Mouse (Mus musculus) heart, embryonic 11.5 days (tissue): ENCODE results near the gene Flrt3. TPM values are rescaled to one million over a fixed set of nuclear protein-coding genes. Genes with fewer than 3 reads are reported as not detected.

Experiments used
- ATAC-seq: fragments of 200-750 bp; cut with Nextera tagmentation; replicated peaks from 2 replicates; pipeline ENCODE4 v1.8.0; 2017; ENCODE audit warnings: moderate library complexity; ENCODE audit not compliant: insufficient number of reproducible peaks, low FRiP score, low TSS enrichment
- H3K27ac ChIP-seq: fragments of 300-500 bp; sonication (generic); 2 replicates; pipeline ENCODE4 v1.5.1; 2014; ENCODE audit warnings: mild to moderate bottlenecking, low read depth, low read length
- H3K27me3 ChIP-seq: fragments of 300-500 bp; sonication (generic); 2 replicates; pipeline ENCODE4 v1.6.1; 2014; ENCODE audit warnings: mild to moderate bottlenecking, low read length, mixed read lengths; ENCODE audit not compliant: control insufficient read depth, insufficient read depth
- H3K36me3 ChIP-seq: fragments of 300-500 bp; sonication (generic); 2 replicates; pipeline ENCODE4 v1.6.1; 2014; ENCODE audit warnings: mild to moderate bottlenecking, low read length, moderate library complexity, mixed read lengths; ENCODE audit not compliant: control insufficient read depth, insufficient read depth
- H3K4me1 ChIP-seq: fragments of 300-500 bp; sonication (generic); 2 replicates; pipeline ENCODE4 v1.6.1; 2014; ENCODE audit warnings: low read length; ENCODE audit not compliant: control insufficient read depth, insufficient read depth
- H3K4me2 ChIP-seq: fragments of 300-500 bp; sonication (generic); 2 replicates; pipeline ENCODE4 v1.6.1; 2014; ENCODE audit warnings: mild to moderate bottlenecking, moderate library complexity
- H3K4me3 ChIP-seq: fragments of 300-500 bp; sonication (generic); 2 replicates; pipeline ENCODE4 v1.5.1; 2014; ENCODE audit warnings: low read depth, low read length
- H3K9ac ChIP-seq: fragments of 300-500 bp; sonication (generic); 2 replicates; pipeline ENCODE4 v1.6.1; 2014; ENCODE audit warnings: mild to moderate bottlenecking, low read depth, low read length, moderate library complexity
- H3K9me3 ChIP-seq: fragments of 300-500 bp; sonication (generic); replicated peaks from 2 replicates; pipeline ENCODE4 v1.6.1; 2016; ENCODE audit warnings: low read length; ENCODE audit not compliant: control insufficient read depth
- WGBS: fragments of 180-500 bp; shearing (Covaris S2); extraction: QIAGEN DNeasy Blood & Tissue Kit; methylation state at CpG from one replicate; pipeline ENCODE4 v1.1.7; 2014; ENCODE audit not compliant: insufficient replicate concordance; 5-methylcytosine and 5-hydroxymethylcytosine counted together
- polyA plus RNA-seq: library from polyadenylated mRNA; unstranded; fragments of >200 nt; fragmentation: Nextera tagmentation; extraction: Ambion mirVana; gene quantifications from 2 replicates; pipeline ENCODE4 v1.2.1, GENCODE M21; 2014

Gene Flrt3
- polyA plus RNA-seq, 1 experiment from 2014 or later = 49.9 TPM

GRCm38 (mm10) chr2:140692461-140692860 is 21.2 kb upstream of the Flrt3 start:
- no peak overlapping the region for H3K4me2 ChIP-seq
- H3K27me3 ChIP-seq = no peaks in the 10 kb centered on the region
- no peak for ATAC-seq
- no peaks in the 10 kb centered on the region for H3K36me3 ChIP-seq
- no peak overlapping the region for H3K4me3 ChIP-seq
- H3K9ac ChIP-seq = no peak overlapping the region
- H3K9me3 ChIP-seq = no peaks in the 10 kb centered on the region
- WGBS = 63% methylated on average over 4 of the region's 4 CpGs
- H3K27ac ChIP-seq = no peak overlapping the region
- H3K4me1 ChIP-seq = no peaks in the 10 kb centered on the region

- Histone ChIP-seq H3K36me3 (no peaks in the 10 kb centered on the region), H3K27ac (no peak overlapping the region), H3K4me1 (no peaks in the 10 kb centered on the region), H3K9ac (no peak overlapping the region), H3K9me3 (no peaks in the 10 kb centered on the region), H3K4me3 (no peak overlapping the region), H3K4me2 (no peak overlapping the region), H3K27me3 (no peaks in the 10 kb centered on the region)
- no peak for ATAC-seq
- 81% methylated on average over 1 of the region's 1 CpGs for WGBS
Measured at GRCm38 (mm10) chr2:140691403-140691802, 20.1 kb upstream of the Flrt3 start.

DNA sequence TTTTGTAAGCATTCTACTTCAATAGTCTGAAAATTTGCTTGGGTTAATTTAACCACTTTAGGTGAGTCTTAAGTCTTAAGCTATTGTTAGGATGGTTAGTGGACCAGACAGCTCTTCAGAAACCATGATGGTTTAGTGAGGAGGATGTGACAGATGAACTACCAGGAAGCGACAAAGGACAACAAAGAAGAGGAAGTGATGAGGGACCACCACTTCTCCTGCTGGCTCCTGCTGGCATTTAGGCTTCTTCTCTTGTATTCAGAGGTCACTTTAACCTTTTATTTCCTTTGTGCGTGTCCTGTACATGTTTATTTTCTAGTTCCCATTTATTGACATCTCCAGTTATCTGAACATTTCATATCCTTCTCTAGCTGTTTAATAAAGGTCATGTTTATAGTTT is 19.6 kb upstream of the Flrt3 start:
- WGBS = 85% methylated on average over 2 of the region's 2 CpGs
- H3K27me3 ChIP-seq = no peaks in the 10 kb centered on the region
- no peak overlapping the region for H3K4me2 ChIP-seq
- H3K9me3 ChIP-seq = no peaks in the 10 kb centered on the region
- no peaks in the 10 kb centered on the region for H3K36me3 ChIP-seq
- H3K27ac ChIP-seq = no peak overlapping the region
- no peak overlapping the region for H3K9ac ChIP-seq
- no peak for ATAC-seq
- no peaks in the 10 kb centered on the region for H3K4me1 ChIP-seq
- H3K4me3 ChIP-seq = no peak overlapping the region

GRCm38 (mm10) chr2:140676728-140677127 is 5.5 kb upstream of the Flrt3 start:
- Histone ChIP-seq H3K4me2 (no peak overlapping the region), H3K27ac (no peak overlapping the region), H3K27me3 (no peaks in the 10 kb centered on the region), H3K4me1 (no peaks in the 10 kb centered on the region), H3K36me3 (no peaks in the 10 kb centered on the region), H3K4me3 (no peak overlapping the region), H3K9me3 (no peaks in the 10 kb centered on the region), H3K9ac (no peak overlapping the region)
- WGBS = 25% methylated on average over 3 of the region's 3 CpGs
- ATAC-seq = no peak

GRCm38 (mm10) chr2:140673466-140673865 is 2.2 kb upstream of the Flrt3 start:
- no peak overlapping the region for H3K4me3 ChIP-seq
- H3K9me3 ChIP-seq = no peaks in the 10 kb centered on the region
- H3K36me3 ChIP-seq = no peaks in the 10 kb centered on the region
- H3K27ac ChIP-seq = no peak overlapping the region
- H3K27me3 ChIP-seq = no peaks in the 10 kb centered on the region
- no peak overlapping the region for H3K9ac ChIP-seq
- no peaks in the 10 kb centered on the region for H3K4me1 ChIP-seq
- no peak overlapping the region for H3K4me2 ChIP-seq
- ATAC-seq = no peak
- 75% methylated on average over 5 of the region's 5 CpGs for WGBS

DNA sequence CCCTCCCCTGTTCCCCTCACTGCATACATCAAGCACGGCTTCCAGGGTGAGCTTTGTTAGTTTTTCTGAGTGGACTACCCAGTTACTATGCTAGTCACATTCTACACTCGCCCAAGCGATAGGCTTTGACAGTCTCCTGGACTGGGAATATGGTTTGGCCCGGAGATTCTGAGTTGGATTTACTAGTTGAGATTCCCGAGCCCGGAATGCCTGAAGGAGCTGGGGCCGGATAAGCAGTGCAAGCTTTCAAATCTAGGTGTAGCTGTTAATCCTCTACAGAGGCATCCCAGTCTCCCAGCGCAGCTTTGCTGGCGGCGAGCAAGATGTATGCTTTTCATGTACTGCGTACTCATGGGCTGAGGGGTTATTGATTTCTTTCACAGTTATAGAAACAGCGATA is 812 bp downstream of the Flrt3 start:
- Histone ChIP-seq H3K36me3 (no peaks in the 10 kb centered on the region), H3K9ac (peak overlapping the region; percentile 76), H3K9me3 (no peaks in the 10 kb centered on the region), H3K4me2 (peak overlapping the region; percentile 69), H3K27me3 (no peaks in the 10 kb centered on the region), H3K4me3 (peak overlapping the region; percentile 63), H3K4me1 (peaks cover 7% of the 10 kb centered on the region), H3K27ac (peak overlapping the region; percentile 67)
- 2% methylated on average over 12 of the region's 12 CpGs for WGBS
- ATAC-seq = no peak

DNA sequence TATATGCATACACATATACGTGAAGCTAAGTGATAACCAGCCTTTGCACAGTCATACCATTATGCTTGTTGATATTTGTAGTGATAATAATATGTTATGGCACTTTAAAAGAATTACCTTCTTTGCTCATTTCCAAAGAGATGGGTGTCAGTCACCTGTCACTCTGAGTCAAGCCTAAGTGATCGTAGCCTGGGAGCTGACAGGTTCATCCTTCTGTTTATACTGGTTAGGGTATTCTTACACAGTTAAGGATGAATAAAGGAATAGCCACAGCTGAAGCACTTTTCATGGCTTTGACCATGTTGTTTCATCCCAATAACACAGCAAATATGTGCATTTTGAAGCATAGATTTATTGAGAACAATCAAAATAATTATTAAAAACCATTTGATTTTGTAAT is 1.5 kb downstream of the Flrt3 start:
- 0 out of 2 replicates have a peak overlapping the region, but pooled peaks have one; percentile 39 for H3K9ac ChIP-seq

DNA sequence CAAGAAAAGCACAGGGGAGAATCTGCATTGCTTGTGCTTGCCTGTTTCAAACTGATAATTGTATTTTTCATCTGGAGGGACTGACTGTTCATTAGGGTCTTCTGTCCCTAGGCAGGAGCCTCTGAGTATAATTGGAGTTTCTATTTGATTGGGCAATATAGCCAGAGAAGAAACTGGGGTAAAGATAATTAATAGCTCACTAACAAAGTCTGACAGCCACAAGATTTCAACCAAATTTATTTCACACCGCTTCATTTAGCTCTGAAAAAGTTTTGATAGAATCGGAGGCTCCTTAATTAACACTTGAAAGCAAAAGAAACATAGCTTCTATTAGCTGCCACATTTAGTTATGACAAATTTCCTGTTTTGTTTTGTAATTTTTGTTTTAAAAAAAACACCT is 2.2 kb downstream of the Flrt3 start:
- no peak for ATAC-seq
- Histone ChIP-seq H3K36me3 (no peaks in the 10 kb centered on the region), H3K27ac (no peak overlapping the region), H3K27me3 (no peaks in the 10 kb centered on the region), H3K4me3 (peak overlapping the region; percentile 41), H3K4me2 (peak overlapping the region; percentile 62), H3K4me1 (peaks cover 10% of the 10 kb centered on the region), H3K9ac (no peak overlapping the region), H3K9me3 (no peaks in the 10 kb centered on the region)
- WGBS = 52% methylated on average over 2 of the region's 2 CpGs

More for the DNA sequence above, 1.5 kb downstream of the Flrt3 start:
- ATAC-seq = no peak
- Histone ChIP-seq H3K27ac (no peak overlapping the region), H3K9me3 (no peaks in the 10 kb centered on the region), H3K27me3 (no peaks in the 10 kb centered on the region), H3K4me3 (peak overlapping the region; percentile 63), H3K36me3 (no peaks in the 10 kb centered on the region), H3K4me1 (peaks cover 8% of the 10 kb centered on the region), H3K4me2 (peak overlapping the region; percentile 69)
- 35% methylated on average over 2 of the region's 2 CpGs for WGBS

- Histone ChIP-seq H3K4me3 (peak overlapping the region; percentile 41), H3K9ac (no peak overlapping the region; the same call in 1 of the 2 replicates), H3K27ac (no peak overlapping the region), H3K27me3 (no peaks in the 10 kb centered on the region), H3K9me3 (no peaks in the 10 kb centered on the region), H3K36me3 (no peaks in the 10 kb centered on the region), H3K4me2 (peak overlapping the region; percentile 62), H3K4me1 (peaks cover 10% of the 10 kb centered on the region)
- WGBS = 6% methylated on average over 8 of the region's 8 CpGs
- peak; percentile 44; the same call in 1 of the 2 replicates for ATAC-seq
Measured at GRCm38 (mm10) chr2:140668311-140668710, 3.0 kb downstream of the Flrt3 start.
